Mouse (Mus musculus) liver, adult 2 months (tissue): ENCODE results near the gene Pgm2l1.

Experiments
- CTCF ChIP-seq: fragments of 200-500 bp; IDR thresholded peaks from 2 replicates; pipeline ENCODE4 v1.5.1; 2011; ENCODE audit warnings: low read depth, low read length, control low read depth
- POLR2A ChIP-seq: fragments of 200-500 bp; IDR thresholded peaks from 2 replicates; pipeline ENCODE4 v1.6.1; 2011; ENCODE audit warnings: low read length, control low read depth; ENCODE audit not compliant: insufficient read depth; ENCODE audit errors: extremely low read depth

DNA sequence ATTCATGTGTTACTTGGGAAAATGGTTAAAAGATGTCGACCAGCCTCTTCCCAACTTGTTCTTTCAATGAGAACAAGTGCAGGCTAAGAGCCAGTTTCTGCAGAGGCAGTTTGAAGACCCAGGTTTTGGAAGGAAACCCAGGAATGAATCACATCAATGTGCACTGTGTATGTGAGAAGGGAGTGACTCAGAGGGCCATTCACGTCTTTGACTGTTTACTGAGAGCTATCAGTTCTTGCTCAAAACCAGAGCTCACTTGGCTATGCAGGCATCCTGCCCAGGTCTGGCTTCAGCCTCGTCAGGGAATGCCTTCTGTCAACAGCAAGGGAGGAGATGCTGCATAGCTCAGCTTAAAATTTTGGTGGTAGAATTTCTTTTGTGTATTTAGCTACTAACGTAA is 75.1 kb downstream of the Pgm2l1 start:
- TF ChIP-seq CTCF, result no peak
- TF ChIP-seq POLR2A, result no peak
